Comparison of ENCODE assay signal across 7 mouse cellular contexts in the genomic region with DNA sequence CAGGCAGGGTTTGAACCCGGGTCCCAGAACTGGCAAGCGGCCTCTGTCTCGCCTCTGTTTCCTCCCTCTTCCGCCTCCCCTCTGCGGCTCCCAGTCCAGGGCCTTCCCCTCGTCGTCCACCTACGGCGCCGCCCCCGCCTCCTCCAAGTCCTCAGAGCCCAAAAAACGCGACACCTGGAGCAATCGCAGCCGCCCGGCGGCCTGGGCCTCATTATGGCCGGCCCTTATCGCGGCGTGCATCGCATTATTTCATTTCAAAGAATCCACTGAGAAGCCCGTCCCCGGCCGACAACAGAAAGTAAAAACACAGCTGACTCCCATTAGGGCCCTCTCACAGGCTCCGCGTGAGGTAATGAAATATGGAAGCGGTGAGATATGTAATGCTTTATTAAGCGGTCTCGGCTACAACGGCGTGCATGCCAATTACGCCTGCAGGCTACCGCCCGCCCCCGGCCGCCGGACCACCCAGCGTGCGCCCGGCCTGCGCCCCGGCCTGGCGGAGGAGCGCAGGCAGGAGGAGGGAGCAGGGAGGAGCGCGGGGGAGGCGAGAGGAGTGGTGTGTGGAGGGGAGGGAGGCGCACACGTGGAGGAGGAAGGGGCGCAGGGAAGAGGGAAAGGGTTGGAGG. TPM values are rescaled to one million over a fixed set of nuclear protein-coding genes. Genes with fewer than 3 reads are reported as not detected.
A peak's percentile ranks its signal among the peaks of the same experiment; 100 is the strongest.
DNase-seq lines count a peak whose midpoint lies in the region; ATAC-seq and TF ChIP-seq lines count a peak whose summit lies in the region.

A gene (plus strand): TSS at position 156 of the 626 bp plus-strand sequence.

- H3K27me3 ChIP-seq in embryonic facial prominence, embryonic 14.5 days (replicated peaks; ENCODE audit: control insufficient read depth, insufficient read depth, low read length): peaks cover 51% of the 10 kb centered on the region
- peaks cover 64% of the 10 kb centered on the region for H3K27me3 ChIP-seq in heart, embryonic 10.5 days (ENCODE audit: insufficient read depth, poor library complexity, severe bottlenecking)
- H3K27me3 ChIP-seq in limb, embryonic 15.5 days: peaks cover 60% of the 10 kb centered on the region
- H3K27me3 ChIP-seq in midbrain, postnatal 0 days (ENCODE audit: insufficient read depth, low read length): no peaks in the 10 kb centered on the region; the same call in 1 of the 2 replicates

- H3K9ac ChIP-seq in embryonic facial prominence, embryonic 14.5 days (ENCODE audit: low read depth, low read length): peak within 1 kb of the TSS; percentile 45
- peak within 1 kb of the TSS; percentile 31; the same call in 1 of the 2 replicates for H3K9ac ChIP-seq in limb, embryonic 15.5 days
- peak within 1 kb of the TSS; percentile 53 for H3K9ac ChIP-seq in midbrain, postnatal 0 days (replicated peaks; ENCODE audit: low read length, poor library complexity, severe bottlenecking)

- H3K27ac ChIP-seq in brown adipose tissue, adult 24 weeks (replicated peaks; ENCODE audit: low read depth, low read length): no peak within 1 kb of the TSS
- H3K27ac ChIP-seq in embryonic facial prominence, embryonic 14.5 days (replicated peaks; ENCODE audit: low read depth, low read length): peak within 1 kb of the TSS; percentile 24; the same call in 1 of the 2 replicates
- peak within 1 kb of the TSS; percentile 81; the same call in 1 of the 2 replicates for H3K27ac ChIP-seq in heart, embryonic 10.5 days
- peak within 1 kb of the TSS; percentile 61 for H3K27ac ChIP-seq in limb, embryonic 15.5 days
- no peak within 1 kb of the TSS for H3K27ac ChIP-seq in midbrain, postnatal 0 days (ENCODE audit: low read depth, low read length)

- H3K4me1 ChIP-seq in brown adipose tissue, adult 24 weeks (ENCODE audit: control insufficient read depth, insufficient read depth, insufficient read length, low read length): no peaks in the 10 kb centered on the region
- peaks cover 14% of the 10 kb centered on the region; the same call in 1 of the 2 replicates for H3K4me1 ChIP-seq in embryonic facial prominence, embryonic 14.5 days (ENCODE audit: control insufficient read depth, insufficient read depth, low read length)
- peaks cover 14% of the 10 kb centered on the region for H3K4me1 ChIP-seq in heart, embryonic 10.5 days
- H3K4me1 ChIP-seq in limb, embryonic 15.5 days: peaks cover 29% of the 10 kb centered on the region
- H3K4me1 ChIP-seq in midbrain, postnatal 0 days (ENCODE audit: insufficient read depth, low read length): no peaks in the 10 kb centered on the region

- peak within 1 kb of the TSS; percentile 59 for H3K4me3 ChIP-seq in brown adipose tissue, adult 24 weeks (ENCODE audit: insufficient read depth, low read depth, low read length)
- H3K4me3 ChIP-seq in embryonic facial prominence, embryonic 14.5 days (ENCODE audit: low read depth, low read length): peak within 1 kb of the TSS; percentile 37
- peak within 1 kb of the TSS; percentile 62 for H3K4me3 ChIP-seq in heart, embryonic 10.5 days
- H3K4me3 ChIP-seq in limb, embryonic 15.5 days: peak within 1 kb of the TSS; percentile 43
- peak within 1 kb of the TSS; percentile 47 for H3K4me3 ChIP-seq in midbrain, postnatal 0 days (ENCODE audit: low read depth, low read length)

- 1% methylated on average over 49 of the region's 51 CpGs for WGBS in embryonic facial prominence, embryonic 14.5 days
- WGBS in heart, embryonic 10.5 days: 1% methylated on average over 51 of the region's 51 CpGs
- under 1% methylated on average over 51 of the region's 51 CpGs for WGBS in limb, embryonic 15.5 days
- 2% methylated on average over 43 of the region's 51 CpGs for WGBS in midbrain, postnatal 0 days

- H3K9me3 ChIP-seq in embryonic facial prominence, embryonic 14.5 days (ENCODE audit: control insufficient read depth, low read length): no peaks in the 10 kb centered on the region
- H3K9me3 ChIP-seq in heart, embryonic 10.5 days: no peaks in the 10 kb centered on the region
- H3K9me3 ChIP-seq in limb, embryonic 15.5 days: no peaks in the 10 kb centered on the region
- H3K9me3 ChIP-seq in midbrain, postnatal 0 days (ENCODE audit: low read length): no peaks in the 10 kb centered on the region

- TF ChIP-seq CTCF in midbrain, postnatal 0 days (IDR thresholded peaks at IDR 0.05): no peak; the same call in 1 of the 2 replicates

- H3K36me3 ChIP-seq in embryonic facial prominence, embryonic 14.5 days (ENCODE audit: control insufficient read depth, insufficient read depth, low read length): no peaks in the 10 kb centered on the region
- H3K36me3 ChIP-seq in heart, embryonic 10.5 days: no peaks in the 10 kb centered on the region
- no peaks in the 10 kb centered on the region for H3K36me3 ChIP-seq in limb, embryonic 15.5 days
- H3K36me3 ChIP-seq in midbrain, postnatal 0 days (ENCODE audit: insufficient read depth, low read length): no peaks in the 10 kb centered on the region

- peak; percentile 94 for ATAC-seq in embryonic facial prominence, embryonic 14.5 days (ENCODE audit: low read depth)
- ATAC-seq in limb, embryonic 15.5 days (ENCODE audit: insufficient number of reproducible peaks, low FRiP score, low TSS enrichment, low read depth): peak; percentile 76
- ATAC-seq in midbrain, postnatal 0 days (ENCODE audit: low FRiP score): peak; percentile 80

- DNase-seq in embryonic facial prominence, embryonic 14.5 days (ENCODE audit: low spot score): peak; percentile 95
- peak; percentile 81 for DNase-seq in heart, embryonic 10.5 days (ENCODE audit: low spot score)
- peak; percentile 19 for DNase-seq in kidney, adult 9 months
- peak; percentile 58 for DNase-seq in midbrain, postnatal 0 days (ENCODE audit: low spot score)
- peak; percentile 41 for DNase-seq in urinary bladder, adult 2 months (ENCODE audit: low spot score)

- peak within 1 kb of the TSS; percentile 55 for H3K4me2 ChIP-seq in embryonic facial prominence, embryonic 14.5 days (ENCODE audit: low read depth, low read length)
- peak within 1 kb of the TSS; percentile 70 for H3K4me2 ChIP-seq in limb, embryonic 15.5 days
- H3K4me2 ChIP-seq in midbrain, postnatal 0 days (ENCODE audit: low read depth, low read length, poor library complexity, severe bottlenecking): peak within 1 kb of the TSS; percentile 73

RNA-seq across cellular contexts. Expression of the gene that starts here (rescaled TPM):
- polyA plus RNA-seq in brown adipose tissue, adult 24 weeks (2012; ENCODE audit: insufficient read depth, insufficient read length, missing spikeins): not detected in 2 replicates
- polyA plus RNA-seq in embryonic facial prominence, embryonic 14.5 days (2014; fragmentation: Nextera tagmentation; extraction: Ambion mirVana): not detected in 2 replicates
- polyA plus RNA-seq in heart, embryonic 10.5 days (2016; fragmentation: Nextera tagmentation; extraction: Ambion mirVana): not detected in 2 replicates
- not detected in 2 replicates for polyA plus RNA-seq in limb, embryonic 15.5 days (2015; fragmentation: Nextera tagmentation; extraction: Ambion mirVana)
- not detected in 2 replicates for total RNA-seq in midbrain, postnatal 0 days (2014; rRNA removed)
- polyA plus RNA-seq in midbrain, postnatal 0 days (2015; fragmentation: Nextera tagmentation; extraction: Ambion mirVana): 0.09 TPM in 1 of 2 replicates, not detected in the other
- polyA plus RNA-seq in urinary bladder, adult 2 months (2012; rRNA removed): not detected in 2 replicates

Comparison
In these comparisons a context has a peak if more than half of its experiments do, and no peak if none do; other contexts are left out.
1. Peak in DNase-seq, ATAC-seq, H3K4me3 ChIP-seq, H3K27ac ChIP-seq, H3K9ac ChIP-seq and H3K4me2 ChIP-seq in embryonic facial prominence, embryonic 14.5 days; RNA of the gene not detected or under 1 TPM.
2. Peak in DNase-seq, H3K4me3 ChIP-seq and H3K27ac ChIP-seq in heart, embryonic 10.5 days; RNA of the gene not detected or under 1 TPM.
3. Peak in ATAC-seq, H3K4me3 ChIP-seq, H3K27ac ChIP-seq, H3K9ac ChIP-seq and H3K4me2 ChIP-seq in limb, embryonic 15.5 days; RNA of the gene not detected or under 1 TPM.
4. Peak in DNase-seq, ATAC-seq, H3K4me3 ChIP-seq, H3K9ac ChIP-seq and H3K4me2 ChIP-seq in midbrain, postnatal 0 days; RNA of the gene not detected or under 1 TPM.
5. Peak in DNase-seq in urinary bladder, adult 2 months; RNA of the gene not detected or under 1 TPM.
6. DNase-seq: peak in every context shown above with its lines; median percentile 95 in embryonic facial prominence, embryonic 14.5 days; 81 in heart, embryonic 10.5 days; 58 in midbrain, postnatal 0 days; 41 in urinary bladder, adult 2 months; 19 in kidney, adult 9 months.